Mouse (Mus musculus): ENCODE measurements around the gene Zfp94. TPM values are rescaled to one million over a fixed set of nuclear protein-coding genes. Genes with fewer than 3 reads are reported as not detected.

Zfp94 gene
- total RNA-seq (2017): 2.4 to 4.6 TPM (median 4.5 TPM) in 3 replicates

- peak; percentile 94 for ATAC-seq (replicated peaks; ENCODE audit: insufficient number of reproducible peaks, low FRiP score, low TSS enrichment, poor library complexity, severe bottlenecking)
These were observed at the start of gene Zfp94 for GRCm38 (mm10) chr7:24316567-24317092. Gene Zfp94 (minus strand): TSS chr7:24316666.

DNA sequence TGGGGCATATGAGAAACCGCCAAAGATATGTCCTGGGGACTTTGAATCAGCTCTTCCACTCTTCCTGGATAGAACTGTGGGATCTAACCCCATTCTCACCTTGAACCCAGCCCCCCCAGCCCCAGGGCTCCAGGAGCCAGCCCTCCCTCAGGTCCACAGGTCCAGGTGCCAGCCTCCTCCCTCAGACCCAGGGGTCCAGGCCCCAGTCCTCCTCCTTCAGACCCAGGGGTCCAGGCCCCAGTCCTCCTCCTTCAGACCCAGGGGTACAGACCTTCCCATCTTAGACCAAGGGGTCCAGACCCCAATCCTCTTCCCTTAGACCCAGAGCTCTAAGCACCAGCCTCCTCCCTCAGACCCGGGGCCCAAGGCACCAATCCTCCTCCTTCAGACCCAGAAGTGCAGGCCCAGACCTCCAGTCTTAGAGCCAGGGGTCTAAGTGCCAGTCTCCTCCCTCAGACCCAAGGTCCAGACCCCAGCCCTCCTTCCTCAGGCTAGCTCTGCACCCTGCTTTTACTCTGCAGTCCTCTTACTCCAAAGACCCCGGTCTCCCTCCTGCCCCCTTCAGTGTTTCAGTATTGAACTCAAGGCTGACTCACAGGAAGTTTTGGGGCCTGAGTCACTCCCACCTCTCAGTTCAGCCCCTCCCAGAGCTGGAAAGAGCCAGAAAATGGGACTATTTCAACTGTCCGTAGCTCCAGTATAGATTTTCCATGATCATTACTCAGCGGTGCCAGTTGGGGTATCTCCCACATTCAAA, 49.0 kb upstream of the Zfp94 start:
- no peak for ATAC-seq (replicated peaks; ENCODE audit: insufficient number of reproducible peaks, low FRiP score, low TSS enrichment, poor library complexity, severe bottlenecking)

DNA sequence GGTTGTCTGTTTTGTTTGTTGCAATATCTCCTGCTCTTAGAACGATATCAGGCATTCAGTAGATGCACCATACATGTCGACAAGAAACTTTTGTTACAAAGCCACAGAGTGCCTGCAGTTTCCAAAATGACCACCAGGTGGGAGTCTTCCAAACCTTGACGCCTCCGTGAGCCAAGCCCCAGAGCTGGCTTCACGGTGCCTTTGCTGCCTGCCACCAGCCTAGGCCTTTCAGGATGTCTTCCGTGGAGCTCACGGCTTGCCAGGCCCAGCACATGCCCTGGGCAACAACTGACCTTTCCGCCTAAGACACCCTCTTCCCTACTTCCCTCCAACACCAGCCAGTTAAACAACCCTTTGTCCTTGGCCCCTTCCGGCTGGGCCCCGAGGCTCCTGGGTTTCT, 48.4 kb upstream of the Zfp94 start:
- peak; percentile 62 for ATAC-seq (replicated peaks; ENCODE audit: insufficient number of reproducible peaks, low FRiP score, low TSS enrichment, poor library complexity, severe bottlenecking)

DNA sequence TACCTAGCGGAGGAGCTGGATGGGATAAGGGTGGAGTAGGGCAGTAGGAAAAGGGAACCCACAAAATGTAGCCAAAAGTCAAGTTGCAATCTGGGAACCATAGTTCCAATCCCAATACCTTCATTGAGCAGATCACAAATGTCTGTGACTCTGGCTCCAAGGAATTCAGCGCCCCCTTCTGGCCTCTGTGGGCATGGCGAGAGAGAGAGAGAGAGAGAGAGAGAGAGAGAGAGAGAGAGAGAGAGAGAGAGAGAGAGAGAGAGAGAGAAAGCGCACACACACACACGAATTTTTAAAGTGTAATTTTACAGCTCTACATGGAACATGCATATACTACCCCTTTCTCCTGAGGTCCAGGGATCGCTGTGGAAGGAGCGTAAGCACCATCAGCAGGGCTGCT, 46.8 kb upstream of the Zfp94 start:
- no peak for ATAC-seq (replicated peaks; ENCODE audit: insufficient number of reproducible peaks, low FRiP score, low TSS enrichment, poor library complexity, severe bottlenecking)

DNA sequence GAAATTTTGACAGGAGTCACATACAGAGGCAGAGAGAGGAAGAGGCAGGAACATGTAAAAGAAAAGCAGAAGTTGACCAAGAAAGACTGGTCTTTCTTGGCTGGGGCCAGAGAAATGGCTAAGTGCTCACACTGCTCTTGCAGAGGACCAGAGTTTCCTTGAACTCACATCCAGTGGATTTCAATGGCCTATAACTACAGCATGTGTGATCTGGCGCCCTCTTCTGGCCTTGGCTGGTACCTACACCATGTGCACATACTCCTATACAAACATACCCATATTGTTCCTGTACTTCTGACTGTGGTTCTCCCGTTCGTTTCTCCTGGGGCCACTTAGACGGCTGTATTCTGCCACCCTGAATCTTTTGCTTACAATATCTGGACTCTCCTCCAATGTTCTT, 44.5 kb upstream of the Zfp94 start:
- ATAC-seq (replicated peaks; ENCODE audit: insufficient number of reproducible peaks, low FRiP score, low TSS enrichment, poor library complexity, severe bottlenecking): no peak

DNA sequence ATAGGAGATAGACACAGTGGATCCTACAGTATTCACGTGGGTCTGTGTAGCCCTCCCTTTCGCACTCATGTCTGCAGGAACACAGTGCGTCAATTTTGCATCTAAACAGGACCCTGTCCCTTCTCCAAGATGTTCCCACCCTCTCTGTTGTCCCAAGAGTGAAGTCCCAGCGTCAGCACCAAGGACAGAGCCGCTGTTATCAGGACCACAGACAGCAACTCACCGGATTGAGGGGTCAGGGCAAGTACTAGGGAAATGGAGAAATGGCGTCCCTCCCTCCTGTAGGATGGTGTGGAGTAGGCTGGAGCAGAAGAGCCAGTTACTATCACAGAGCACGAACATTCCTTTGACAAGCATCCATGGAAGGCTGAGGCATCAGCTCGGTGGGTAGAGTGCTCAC, 42.8 kb upstream of the Zfp94 start:
- ATAC-seq (replicated peaks; ENCODE audit: insufficient number of reproducible peaks, low FRiP score, low TSS enrichment, poor library complexity, severe bottlenecking): no peak

DNA sequence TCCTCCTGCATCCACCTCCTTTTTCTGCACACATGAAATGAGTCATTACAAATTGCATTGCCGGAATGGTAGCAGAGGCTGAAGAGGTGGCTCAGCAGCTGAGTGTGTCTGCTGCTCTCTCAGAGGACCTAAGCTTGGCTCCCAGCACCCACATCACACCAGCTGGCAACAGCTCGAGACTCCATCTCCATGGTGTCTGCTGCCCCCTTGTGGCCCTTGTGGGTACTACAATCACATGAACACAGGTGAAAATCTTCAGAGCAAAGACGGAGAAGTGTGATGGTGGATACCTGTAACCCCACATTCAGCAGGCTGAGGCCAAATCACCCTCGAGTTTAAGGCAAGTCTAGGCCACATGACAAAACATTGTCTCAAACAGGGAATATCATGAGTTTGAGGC, 41.4 kb upstream of the Zfp94 start:
- ATAC-seq (replicated peaks; ENCODE audit: insufficient number of reproducible peaks, low FRiP score, low TSS enrichment, poor library complexity, severe bottlenecking): no peak

DNA sequence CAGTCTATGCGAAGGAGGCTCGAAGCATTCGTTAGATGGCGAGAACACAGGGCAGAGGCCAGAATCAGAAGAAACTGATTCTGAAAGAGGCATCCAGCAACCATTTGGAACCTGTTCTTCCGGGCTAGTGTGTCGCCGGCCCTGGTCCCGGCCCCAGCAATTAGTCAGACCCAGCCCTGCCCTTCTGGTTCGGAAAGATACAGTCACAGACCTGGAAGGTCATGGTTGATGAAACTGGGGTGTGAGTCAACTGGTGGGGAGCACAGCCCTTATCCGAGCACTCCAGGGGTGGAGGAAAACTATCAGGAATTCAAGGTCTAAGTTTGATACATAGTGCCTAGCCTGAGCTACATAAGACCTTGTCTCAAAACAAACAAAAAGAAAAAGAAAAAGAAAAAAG, 39.6 kb upstream of the Zfp94 start:
- ATAC-seq (replicated peaks; ENCODE audit: insufficient number of reproducible peaks, low FRiP score, low TSS enrichment, poor library complexity, severe bottlenecking): no peak

- ATAC-seq (replicated peaks; ENCODE audit: insufficient number of reproducible peaks, low FRiP score, low TSS enrichment, poor library complexity, severe bottlenecking): no peak
These were observed 39.2 kb upstream of the Zfp94 start for GRCm38 (mm10) chr7:24355646-24356045.

GRCm38 (mm10) chr7:24348896-24349295, 32.4 kb upstream of the Zfp94 start, which contains the start of gene Lypd5:
Gene Lypd5 (plus strand): TSS chr7:24349196.
- ATAC-seq (replicated peaks; ENCODE audit: insufficient number of reproducible peaks, low FRiP score, low TSS enrichment, poor library complexity, severe bottlenecking): no peak

- ATAC-seq (replicated peaks; ENCODE audit: insufficient number of reproducible peaks, low FRiP score, low TSS enrichment, poor library complexity, severe bottlenecking): no peak
These were observed 30.0 kb upstream of the Zfp94 start for GRCm38 (mm10) chr7:24346444-24346843.

DNA sequence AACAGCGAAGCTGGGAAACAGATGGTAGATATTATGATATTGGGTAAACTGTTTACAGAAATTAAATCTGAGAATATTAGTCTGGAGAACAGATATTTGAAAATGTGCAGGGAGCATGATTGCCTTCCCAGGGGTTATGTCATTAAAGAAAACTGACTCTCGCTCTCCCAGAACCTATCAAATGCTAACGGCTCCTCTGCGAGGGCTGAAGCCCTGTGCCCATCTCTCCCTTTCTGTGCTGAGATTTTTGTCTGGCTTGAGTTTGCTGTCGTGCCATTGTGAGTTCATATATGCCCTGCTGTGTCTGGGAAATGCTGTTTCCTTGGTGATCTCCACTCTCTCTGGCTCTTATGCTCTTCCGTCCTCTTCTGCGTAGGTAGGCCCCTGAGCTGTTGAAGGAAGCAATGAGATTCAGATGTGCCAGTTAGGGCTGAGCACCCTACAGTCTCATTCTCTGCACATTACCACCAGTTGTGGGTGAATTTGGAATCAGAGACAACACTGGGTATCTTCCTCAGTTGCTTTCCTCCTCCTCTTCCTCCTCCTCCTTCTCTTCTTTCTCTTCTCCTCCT, 27.3 kb upstream of the Zfp94 start:
- ATAC-seq (replicated peaks; ENCODE audit: insufficient number of reproducible peaks, low FRiP score, low TSS enrichment, poor library complexity, severe bottlenecking): no peak

- ATAC-seq (replicated peaks; ENCODE audit: insufficient number of reproducible peaks, low FRiP score, low TSS enrichment, poor library complexity, severe bottlenecking): no peak
These were observed 21.8 kb upstream of the Zfp94 start for GRCm38 (mm10) chr7:24338241-24338640.

DNA sequence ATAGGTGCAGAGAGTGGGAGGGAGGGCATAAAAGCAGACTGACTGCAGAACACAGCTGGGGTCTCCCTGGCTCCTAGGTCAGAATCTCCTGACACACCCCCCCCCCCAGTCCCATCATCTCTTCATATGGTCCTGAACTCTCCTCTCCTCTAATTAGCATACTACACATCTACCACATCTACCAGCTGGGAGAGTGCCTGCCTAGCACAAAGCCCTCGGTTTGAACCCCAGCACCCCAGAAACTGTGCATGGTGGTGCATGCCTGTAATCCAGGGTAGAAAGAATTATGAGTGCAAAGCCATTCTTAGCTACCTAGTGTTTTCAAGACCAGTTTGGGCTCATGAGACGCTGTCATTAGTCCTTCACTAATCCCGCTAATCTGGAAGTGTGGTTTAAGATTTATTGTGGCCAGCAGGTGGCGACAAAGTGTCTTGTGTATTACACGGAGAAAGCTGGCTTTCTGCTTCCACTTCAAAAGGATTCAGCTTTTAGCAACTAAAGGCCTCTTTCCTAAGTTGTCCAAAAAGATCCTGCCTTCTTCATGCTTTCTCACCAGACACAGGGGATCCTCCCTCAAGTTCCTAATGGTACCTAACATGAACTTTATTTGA, 19.3 kb upstream of the Zfp94 start:
- ATAC-seq (replicated peaks; ENCODE audit: insufficient number of reproducible peaks, low FRiP score, low TSS enrichment, poor library complexity, severe bottlenecking): peak; percentile 26; the same call in 1 of the 2 replicates

DNA sequence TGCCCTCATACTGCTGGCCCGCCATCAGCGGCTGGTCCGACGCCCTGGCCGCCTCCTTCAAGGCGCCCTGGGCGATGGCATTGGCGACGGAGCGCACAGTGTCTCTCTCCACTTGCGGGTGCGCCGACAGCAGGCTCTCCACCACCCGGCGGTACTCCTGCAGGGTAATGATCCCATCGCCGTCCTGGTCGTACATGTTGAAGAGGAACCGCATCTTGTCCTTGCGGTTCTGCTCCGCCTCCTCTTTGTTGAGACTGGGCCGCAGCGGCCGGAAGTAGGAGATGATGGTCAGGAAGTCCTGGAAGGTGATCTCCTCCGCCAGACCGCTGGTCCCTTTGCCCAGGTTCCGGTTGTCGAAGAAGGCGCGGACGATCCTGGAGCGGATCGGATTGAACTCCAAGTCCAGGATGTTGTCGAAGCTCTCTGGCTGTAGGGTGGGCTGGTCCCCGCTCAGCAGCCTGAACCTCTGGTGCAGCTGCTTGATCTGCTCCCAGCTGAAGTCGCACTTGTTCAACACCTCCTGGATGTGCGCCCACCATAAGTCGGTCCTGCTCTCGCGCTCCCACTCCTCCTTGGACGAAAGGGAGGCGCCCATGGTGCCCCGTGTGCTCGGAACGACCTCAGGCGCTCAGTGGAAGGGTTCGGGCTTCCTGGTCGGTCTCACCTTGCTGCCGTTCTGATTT, 17.0 kb upstream of the Zfp94 start, which contains the start of gene Tescl:
Gene Tescl (minus strand): TSS at position 633 of the 683 bp plus-strand sequence.
- ATAC-seq (replicated peaks; ENCODE audit: insufficient number of reproducible peaks, low FRiP score, low TSS enrichment, poor library complexity, severe bottlenecking): no peak

- no peak for ATAC-seq (replicated peaks; ENCODE audit: insufficient number of reproducible peaks, low FRiP score, low TSS enrichment, poor library complexity, severe bottlenecking)
These were observed 11.0 kb upstream of the Zfp94 start for GRCm38 (mm10) chr7:24327281-24327975.

DNA sequence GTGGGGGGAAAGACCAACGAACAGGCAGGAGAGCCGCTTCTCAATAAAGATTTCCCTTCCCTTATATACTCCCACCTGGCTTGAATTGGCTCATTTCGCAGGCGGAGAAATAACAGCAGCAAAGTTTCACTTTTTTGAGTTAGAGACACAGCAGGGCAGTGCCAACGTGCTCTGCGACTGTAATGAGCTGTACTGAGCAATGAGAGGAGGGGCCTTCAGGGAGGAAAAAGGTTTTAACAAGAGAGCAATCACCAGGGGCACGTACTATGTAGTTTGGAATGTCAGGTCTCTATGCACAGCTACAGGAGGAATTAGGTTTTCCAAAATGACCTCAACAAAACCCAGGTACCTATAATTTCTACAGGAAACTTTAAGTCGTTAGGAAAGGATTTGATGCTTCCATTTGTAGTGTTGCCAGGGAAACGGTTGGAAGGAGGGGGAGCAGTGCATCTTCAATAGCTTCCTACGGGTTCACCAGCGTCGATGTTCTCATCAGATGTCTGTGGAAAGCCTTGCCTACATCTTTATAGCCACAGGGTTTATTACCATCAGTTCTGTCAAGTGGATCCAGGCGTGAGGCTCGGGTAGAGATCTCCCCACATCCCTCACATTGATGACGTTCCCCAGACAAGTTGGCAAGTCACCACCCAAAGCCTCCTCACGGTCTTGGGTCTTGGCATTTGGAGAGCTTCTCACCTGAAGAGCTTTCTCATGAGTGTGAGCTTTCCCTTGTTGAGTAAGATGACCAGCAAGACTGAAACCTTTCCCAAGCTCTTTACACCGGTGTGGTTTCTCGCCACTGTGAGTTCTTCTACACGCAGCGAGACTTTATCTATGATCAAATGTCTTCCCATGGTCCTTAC, 10.0 kb upstream of the Zfp94 start:
- no peak for ATAC-seq (replicated peaks; ENCODE audit: insufficient number of reproducible peaks, low FRiP score, low TSS enrichment, poor library complexity, severe bottlenecking)

DNA sequence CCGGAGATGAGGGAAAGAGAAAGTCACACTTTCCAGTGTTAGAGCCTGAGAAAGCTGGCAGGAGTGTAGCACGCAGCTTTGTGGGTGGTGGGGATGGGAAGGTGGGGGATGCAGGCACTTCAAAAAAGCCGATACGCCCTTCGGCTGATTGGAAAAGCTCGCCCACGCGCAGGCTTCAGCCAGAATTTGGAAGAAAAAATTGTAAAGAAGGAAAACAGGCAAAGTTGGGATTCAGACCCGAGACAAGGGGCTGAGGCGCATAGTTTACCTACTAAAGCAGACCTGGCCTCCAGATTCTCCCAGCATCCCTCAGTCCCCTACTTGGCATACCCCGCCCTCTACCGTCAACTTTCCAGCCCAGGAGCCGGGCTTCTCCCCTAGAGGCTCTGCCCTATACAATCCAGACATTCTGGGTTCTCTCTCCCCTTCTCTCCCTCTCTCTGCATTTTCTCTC, 9.2 kb upstream of the Zfp94 start:
- ATAC-seq (replicated peaks; ENCODE audit: insufficient number of reproducible peaks, low FRiP score, low TSS enrichment, poor library complexity, severe bottlenecking): no peak
